Mouse (Mus musculus) brain, embryonic 14.5 days (tissue): ENCODE results near the gene Mindy4.

ENCODE experiments used
- CTCF ChIP-seq: fragments of 200-500 bp; IDR thresholded peaks from 2 replicates; pipeline ENCODE4 v1.5.1; 2012; ENCODE audit warnings: inconsistent platforms, mild to moderate bottlenecking, moderate library complexity, borderline replicate concordance; ENCODE audit not compliant: insufficient read depth, insufficient read length; ENCODE audit errors: extremely low read depth
- POLR2A ChIP-seq: fragments of 200-500 bp; IDR thresholded peaks from 2 replicates; pipeline ENCODE4 v1.6.1; 2012; ENCODE audit warnings: mild to moderate bottlenecking, inconsistent platforms, borderline replicate concordance; ENCODE audit not compliant: poor library complexity, insufficient read depth, insufficient read length, severe bottlenecking; ENCODE audit errors: extremely low read depth

GRCm38 (mm10) chr6:55207786-55208185 lies 4.6 kb downstream of the Mindy4 start:
- TF ChIP-seq POLR2A: no peak
- no peak for TF ChIP-seq CTCF
